Mouse (Mus musculus): ENCODE results near the gene Smim27.
A peak's percentile ranks its signal among the peaks of the same experiment; 100 is the strongest.

Gene Smim27

GRCm38 (mm10) chr4:40269430-40270032 lies at the start of gene Smim27, which contains the start of gene Topors:
Smim27 (plus strand) TSS chr4:40269579.
Topors (minus strand) TSS chr4:40269850.
- DNase-seq (ENCODE audit: low spot score), result peak; percentile 72

GRCm38 (mm10) chr4:40220437-40220836 lies 48.9 kb upstream of the Smim27 start:
- DNase-seq (ENCODE audit: low spot score), result no peak

- no peak for DNase-seq (ENCODE audit: low spot score)
These were observed 48.2 kb upstream of the Smim27 start for GRCm38 (mm10) chr4:40221004-40221760.

GRCm38 (mm10) chr4:40221876-40222585 lies 47.3 kb upstream of the Smim27 start:
- DNase-seq (ENCODE audit: low spot score), result no peak

GRCm38 (mm10) chr4:40226095-40226494 lies 43.3 kb upstream of the Smim27 start:
- DNase-seq (ENCODE audit: low spot score), result no peak

- no peak for DNase-seq (ENCODE audit: low spot score)
These were observed 42.2 kb upstream of the Smim27 start for GRCm38 (mm10) chr4:40227131-40227530.

GRCm38 (mm10) chr4:40227886-40228285 lies 41.5 kb upstream of the Smim27 start:
- no peak for DNase-seq (ENCODE audit: low spot score)

GRCm38 (mm10) chr4:40229723-40230122 lies 39.7 kb upstream of the Smim27 start:
- no peak for DNase-seq (ENCODE audit: low spot score)

- DNase-seq (ENCODE audit: low spot score), result no peak
These were observed 36.2 kb upstream of the Smim27 start for GRCm38 (mm10) chr4:40233062-40233664.

- DNase-seq (ENCODE audit: low spot score), result no peak
These were observed 35.1 kb upstream of the Smim27 start for GRCm38 (mm10) chr4:40234256-40234655.

GRCm38 (mm10) chr4:40236829-40237228 lies 32.5 kb upstream of the Smim27 start:
- DNase-seq (ENCODE audit: low spot score), result no peak

- no peak for DNase-seq (ENCODE audit: low spot score)
These were observed 30.6 kb upstream of the Smim27 start for GRCm38 (mm10) chr4:40238483-40239408.

- DNase-seq (ENCODE audit: low spot score), result no peak
These were observed 29.7 kb upstream of the Smim27 start, which contains the start of gene Ddx58 for GRCm38 (mm10) chr4:40239409-40240271. Ddx58 (minus strand) TSS chr4:40239828.

GRCm38 (mm10) chr4:40240272-40240744 lies 29.1 kb upstream of the Smim27 start:
- no peak for DNase-seq (ENCODE audit: low spot score)

GRCm38 (mm10) chr4:40241928-40242327 lies 27.5 kb upstream of the Smim27 start:
- DNase-seq (ENCODE audit: low spot score), result no peak

GRCm38 (mm10) chr4:40243006-40243405 lies 26.4 kb upstream of the Smim27 start:
- no peak for DNase-seq (ENCODE audit: low spot score)

- no peak for DNase-seq (ENCODE audit: low spot score)
These were observed 25.3 kb upstream of the Smim27 start for GRCm38 (mm10) chr4:40244035-40244434.

GRCm38 (mm10) chr4:40250984-40251383 lies 18.4 kb upstream of the Smim27 start:
- DNase-seq (ENCODE audit: low spot score), result no peak

- DNase-seq (ENCODE audit: low spot score), result no peak
These were observed 15.6 kb upstream of the Smim27 start for GRCm38 (mm10) chr4:40253766-40254165.

Data from urinary bladder, postnatal 10 days (tissue).